Mouse (Mus musculus) kidney, adult 2 months (tissue): ENCODE results near the gene Cfap299. TPM values are rescaled to one million over a fixed set of nuclear protein-coding genes. Genes with fewer than 3 reads are reported as not detected.

Source experiments
- DNase-seq: peaks from one replicate; pipeline ENCODE4 v3.0.0; 2021
- H3K27ac ChIP-seq: fragments of 200-500 bp; 2 replicates; pipeline ENCODE4 v1.5.1; 2012; ENCODE audit warnings: low read depth, low read length, control low read depth, inconsistent platforms; ENCODE audit not compliant: insufficient read depth
- H3K27me3 ChIP-seq: fragments of 200-500 bp; replicated peaks from 2 replicates; pipeline ENCODE4 v1.6.1; 2012; ENCODE audit warnings: mild to moderate bottlenecking, moderate library complexity, low read length, inconsistent platforms; ENCODE audit not compliant: control insufficient read depth, insufficient read depth
- H3K36me3 ChIP-seq: fragments of 200-500 bp; 2 replicates; pipeline ENCODE4 v1.6.1; 2012; ENCODE audit warnings: mild to moderate bottlenecking, moderate library complexity, low read length, inconsistent platforms; ENCODE audit not compliant: control insufficient read depth, insufficient read depth
- H3K4me1 ChIP-seq: fragments of 200-500 bp; 2 replicates; pipeline ENCODE4 v1.6.1; 2011; ENCODE audit warnings: low read length; ENCODE audit not compliant: control insufficient read depth, insufficient read depth
- H3K4me3 ChIP-seq: fragments of 200-500 bp; 2 replicates; pipeline ENCODE4 v1.5.1; 2011; ENCODE audit warnings: mild to moderate bottlenecking, low read depth, low read length, control low read depth; ENCODE audit not compliant: insufficient read depth
- CTCF ChIP-seq: fragments of 200-500 bp; conservative IDR thresholded peaks from 2 replicates; pipeline ENCODE4 v1.5.1; 2011; ENCODE audit warnings: low read depth, mild to moderate bottlenecking, control low read depth, low read length, moderate library complexity, mixed read lengths; ENCODE audit not compliant: insufficient read depth, insufficient read length
- POLR2A ChIP-seq: fragments of 200-500 bp; IDR thresholded peaks from one replicate; pipeline ENCODE4 v1.6.1; 2011; ENCODE audit warnings: low read depth, low read length, control low read depth
- WGBS: fragments of 180-500 bp; shearing (Covaris S2); methylation state at CpG from one replicate; pipeline ENCODE4 v1.1.7; 2018; 5-methylcytosine and 5-hydroxymethylcytosine counted together
- polyA plus RNA-seq: library from polyadenylated mRNA; depleted of rRNA; stranded (reverse); fragments of >200 nt; gene quantifications from 2 replicates; pipeline ENCODE4 v1.2.3, GENCODE M21; 2012

Gene Cfap299
- polyA plus RNA-seq, 1 experiment: not detected

GRCm38 (mm10) chr5:98376799-98377090, 47.6 kb downstream of the Cfap299 start:
- no peaks in the 10 kb centered on the region for H3K27me3 ChIP-seq
- WGBS: 30% methylated on average over 4 of the region's 4 CpGs
- no peak for DNase-seq
- TF ChIP-seq POLR2A (no peak), CTCF (no peak)
- no peaks in the 10 kb centered on the region for H3K36me3 ChIP-seq
- no peak overlapping the region for H3K27ac ChIP-seq
- no peaks in the 10 kb centered on the region for H3K4me1 ChIP-seq
- H3K4me3 ChIP-seq: no peak overlapping the region

GRCm38 (mm10) chr5:98380360-98380759, 51.3 kb downstream of the Cfap299 start:
- Histone ChIP-seq H3K4me3 (no peak overlapping the region), H3K27ac (no peak overlapping the region), H3K27me3 (no peaks in the 10 kb centered on the region), H3K36me3 (no peaks in the 10 kb centered on the region), H3K4me1 (no peaks in the 10 kb centered on the region)
- WGBS: 93% methylated on average over 4 of the region's 4 CpGs
- no peak for DNase-seq
- TF ChIP-seq CTCF: no peak
- no peak for TF ChIP-seq POLR2A

- Histone ChIP-seq H3K4me3 (no peak overlapping the region), H3K27ac (no peak overlapping the region), H3K36me3 (no peaks in the 10 kb centered on the region), H3K4me1 (no peaks in the 10 kb centered on the region), H3K27me3 (no peaks in the 10 kb centered on the region)
- no peak for DNase-seq
- TF ChIP-seq POLR2A (no peak), CTCF (no peak)
- WGBS: 67% methylated on average over 3 of the region's 3 CpGs
Observed at GRCm38 (mm10) chr5:98387054-98387453, 58.0 kb downstream of the Cfap299 start.

GRCm38 (mm10) chr5:98402165-98402564, 73.1 kb downstream of the Cfap299 start:
- no peak overlapping the region for H3K4me3 ChIP-seq
- H3K36me3 ChIP-seq: no peaks in the 10 kb centered on the region
- no peaks in the 10 kb centered on the region; the same call in 1 of the 2 replicates for H3K27me3 ChIP-seq

GRCm38 (mm10) chr5:98410060-98410459, 81.0 kb downstream of the Cfap299 start:
- DNase-seq: peak; percentile 11
- no peak overlapping the region for H3K4me3 ChIP-seq

More at GRCm38 (mm10) chr5:98402165-98402564, 73.1 kb downstream of the Cfap299 start:
- Histone ChIP-seq H3K4me1 (no peaks in the 10 kb centered on the region), H3K27ac (no peak overlapping the region)
- TF ChIP-seq POLR2A (no peak), CTCF (no peak)
- 84% methylated on average over 1 of the region's 1 CpGs for WGBS
- DNase-seq: no peak

GRCm38 (mm10) chr5:98416385-98417145, 87.5 kb downstream of the Cfap299 start:
- Histone ChIP-seq H3K36me3 (no peaks in the 10 kb centered on the region), H3K27me3 (no peaks in the 10 kb centered on the region), H3K4me3 (no peak overlapping the region), H3K4me1 (no peaks in the 10 kb centered on the region), H3K27ac (no peak overlapping the region)
- peak; percentile 1 for DNase-seq
- TF ChIP-seq CTCF: no peak
- no peak for TF ChIP-seq POLR2A
- 62% methylated on average over 9 of the region's 9 CpGs for WGBS

More at GRCm38 (mm10) chr5:98410060-98410459, 81.0 kb downstream of the Cfap299 start:
- no peaks in the 10 kb centered on the region for H3K4me1 ChIP-seq
- H3K36me3 ChIP-seq: no peaks in the 10 kb centered on the region
- 70% methylated on average over 2 of the region's 2 CpGs for WGBS
- no peaks in the 10 kb centered on the region for H3K27me3 ChIP-seq
- H3K27ac ChIP-seq: no peak overlapping the region
- no peak for TF ChIP-seq POLR2A
- peak; percentile 48; the same call in 1 of the 2 replicates for TF ChIP-seq CTCF

- TF ChIP-seq POLR2A (no peak), CTCF (no peak)
- WGBS: 92% methylated on average over 1 of the region's 1 CpGs
- no peak for DNase-seq
- Histone ChIP-seq H3K4me1 (0 out of 2 replicates have a peak, but pooled peaks cover 4% of the 10 kb centered on the region), H3K27me3 (no peaks in the 10 kb centered on the region), H3K36me3 (no peaks in the 10 kb centered on the region), H3K27ac (no peak overlapping the region), H3K4me3 (no peak overlapping the region)
Observed at GRCm38 (mm10) chr5:98424965-98425364, 95.9 kb downstream of the Cfap299 start.
